Mouse (Mus musculus) spleen, adult 2 months (tissue): ENCODE measurements around the gene Ppox.

Experiments used
- CTCF ChIP-seq: fragments of 200-500 bp; IDR thresholded peaks from 2 replicates; pipeline ENCODE4 v1.5.1; 2011; ENCODE audit warnings: mild to moderate bottlenecking, inconsistent platforms; ENCODE audit not compliant: insufficient read depth, insufficient read length, insufficient replicate concordance; ENCODE audit errors: extremely low read depth
- POLR2A ChIP-seq: fragments of 200-500 bp; IDR thresholded peaks from 2 replicates; pipeline ENCODE4 v1.6.1; 2011; ENCODE audit warnings: low read depth, low read length, inconsistent platforms

DNA sequence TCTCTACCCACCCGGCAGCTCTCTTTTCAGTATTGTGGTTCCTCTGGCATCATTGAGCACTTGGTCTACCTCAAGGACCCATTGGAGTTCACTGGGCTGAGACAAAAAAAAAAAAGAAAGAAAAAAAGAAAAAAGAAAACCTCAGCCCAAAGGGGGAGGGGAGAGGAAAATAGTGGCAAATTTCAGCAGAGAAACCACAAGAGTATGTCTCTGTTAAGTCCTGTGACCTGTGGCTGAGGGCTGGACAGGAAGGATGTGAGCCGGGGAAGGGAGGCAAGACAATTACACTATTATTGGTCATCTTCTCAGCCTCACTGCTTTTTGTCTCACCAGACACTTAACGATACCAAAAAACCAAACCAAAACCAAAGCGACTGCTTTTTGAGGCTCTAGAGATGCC, 49.1 kb downstream of the Ppox start:
- TF ChIP-seq CTCF, result no peak
- no peak for TF ChIP-seq POLR2A
